Mouse (Mus musculus): ENCODE results near the gene Nt5c. TPM values are rescaled to one million over a fixed set of nuclear protein-coding genes. Genes with fewer than 3 reads are reported as not detected.
"Not testable (repeated sequence)": the region's sequence is repeated elsewhere in the genome, so short reads cannot be mapped to it uniquely, and the experiment has no call there.

Gene Nt5c
- polyA plus RNA-seq, 1 experiment from 2014 or later = 73.7 TPM

DNA sequence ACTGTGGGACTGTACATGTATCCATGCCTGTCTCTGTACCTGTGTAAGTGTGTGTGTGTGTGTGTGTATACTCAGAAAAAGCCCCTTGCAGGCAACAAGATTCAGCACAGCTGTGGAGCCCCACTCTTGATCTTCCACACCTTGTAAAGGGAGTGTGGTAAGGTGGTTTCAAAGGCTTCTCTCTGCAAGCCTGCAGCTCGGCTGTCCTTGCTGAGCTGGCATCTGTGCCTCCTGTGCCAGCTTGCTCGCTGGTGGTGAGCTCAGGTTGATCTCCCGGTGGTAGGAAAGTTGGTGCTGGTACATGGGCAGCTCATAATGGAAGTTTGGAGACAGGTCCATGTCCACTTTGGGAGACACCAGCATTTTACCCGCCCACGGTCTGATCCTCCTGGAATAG is 29.8 kb downstream of the Nt5c start:
- Histone ChIP-seq H3K9ac (no peak overlapping the region), H3K4me1 (peaks cover 3% of the 10 kb centered on the region; the same call in 1 of the 2 replicates), H3K27ac (no peak overlapping the region), H3K27me3 (no peaks in the 10 kb centered on the region), H3K36me3 (no peaks in the 10 kb centered on the region), H3K9me3 (no peaks in the 10 kb centered on the region), H3K4me2 (replicated peaks) (no peak overlapping the region), H3K4me3 (no peak overlapping the region)
- WGBS = 81% methylated on average over 5 of the region's 5 CpGs
- no peak for ATAC-seq (ENCODE audit: insufficient number of reproducible peaks, insufficient read depth, low FRiP score, low TSS enrichment)

DNA sequence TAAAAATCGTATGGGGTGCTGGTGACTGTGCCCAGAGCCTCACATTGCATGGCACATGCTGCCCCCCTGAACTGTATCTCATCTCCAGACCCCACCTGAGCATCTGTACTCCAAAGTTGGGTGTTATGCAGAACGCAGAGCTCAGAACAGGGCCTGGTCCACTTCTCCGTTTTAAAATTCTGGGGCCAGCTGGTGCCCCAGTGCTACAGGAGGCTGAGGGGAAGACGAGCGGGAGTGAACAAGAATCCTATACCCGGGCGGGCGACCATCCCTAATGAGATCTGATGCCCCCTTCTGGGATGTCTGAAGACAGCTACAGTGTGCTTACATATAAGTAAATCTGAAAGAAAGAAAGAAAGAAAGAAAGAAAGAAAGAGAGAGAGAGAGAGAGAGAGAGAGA is 30.7 kb downstream of the Nt5c start:
- no peaks in the 10 kb centered on the region for H3K27me3 ChIP-seq
- H3K9ac ChIP-seq = no peak overlapping the region
- no peak for ATAC-seq (ENCODE audit: insufficient number of reproducible peaks, insufficient read depth, low FRiP score, low TSS enrichment)
- no peaks in the 10 kb centered on the region for H3K9me3 ChIP-seq
- no peak overlapping the region for H3K27ac ChIP-seq
- no peaks in the 10 kb centered on the region for H3K4me1 ChIP-seq
- H3K36me3 ChIP-seq = no peaks in the 10 kb centered on the region
- H3K4me3 ChIP-seq = no peak overlapping the region
- H3K4me2 ChIP-seq (replicated peaks) = no peak overlapping the region
- 23% methylated on average over 8 of the region's 8 CpGs for WGBS

DNA sequence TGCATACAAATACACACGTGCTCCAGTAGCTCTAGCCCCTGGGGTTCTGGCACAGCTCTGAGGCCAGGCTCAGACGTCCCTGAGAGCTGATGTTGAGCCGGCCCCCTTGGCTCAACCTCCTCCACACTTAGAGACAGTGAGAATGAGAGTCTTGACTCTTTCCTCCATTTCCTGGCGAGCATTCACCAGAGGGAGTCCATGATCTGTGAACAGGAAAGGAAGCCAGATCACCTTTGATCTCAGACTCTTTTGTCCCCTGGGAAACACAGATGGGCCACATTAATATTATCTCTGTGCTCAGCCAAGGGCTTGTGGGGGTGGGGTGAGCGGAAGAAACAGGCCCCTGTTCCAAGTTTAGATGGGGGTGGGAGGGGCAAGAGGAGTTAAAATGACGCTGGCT is 34.3 kb downstream of the Nt5c start:
- Histone ChIP-seq H3K9me3 (no peaks in the 10 kb centered on the region), H3K4me2 (replicated peaks) (no peak overlapping the region), H3K9ac (no peak overlapping the region), H3K36me3 (no peaks in the 10 kb centered on the region), H3K4me1 (no peaks in the 10 kb centered on the region), H3K27ac (no peak overlapping the region), H3K27me3 (no peaks in the 10 kb centered on the region), H3K4me3 (no peak overlapping the region)
- WGBS = 19% methylated on average over 6 of the region's 6 CpGs
- no peak for ATAC-seq (ENCODE audit: insufficient number of reproducible peaks, insufficient read depth, low FRiP score, low TSS enrichment)

DNA sequence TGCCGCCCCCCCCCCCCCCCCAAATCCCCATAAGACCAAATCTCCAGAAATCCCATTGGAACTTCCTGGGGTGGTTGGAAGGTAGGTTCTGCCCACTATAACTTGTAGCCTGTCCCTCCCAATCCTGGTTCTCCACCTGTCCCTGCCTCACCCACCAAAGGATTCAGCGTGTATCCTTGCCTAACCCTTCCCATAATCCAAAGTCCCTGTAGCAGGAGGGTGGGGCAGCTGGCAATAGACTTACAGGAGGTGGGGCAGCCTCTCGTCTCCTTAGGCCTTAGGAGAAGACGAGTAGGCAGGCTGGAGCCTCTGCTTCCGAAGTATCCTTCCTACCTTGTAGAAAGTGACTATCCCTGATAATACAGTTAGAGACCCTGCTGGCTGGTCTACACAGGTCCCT is 35.5 kb downstream of the Nt5c start:
- no peak overlapping the region for H3K4me2 ChIP-seq (replicated peaks)
- H3K9ac ChIP-seq = no peak overlapping the region
- H3K36me3 ChIP-seq = no peaks in the 10 kb centered on the region
- H3K27ac ChIP-seq = no peak overlapping the region
- H3K27me3 ChIP-seq = no peaks in the 10 kb centered on the region
- WGBS = 83% methylated on average over 5 of the region's 5 CpGs
- H3K4me3 ChIP-seq = no peak overlapping the region
- ATAC-seq (ENCODE audit: insufficient number of reproducible peaks, insufficient read depth, low FRiP score, low TSS enrichment) = no peak
- no peaks in the 10 kb centered on the region for H3K9me3 ChIP-seq
- H3K4me1 ChIP-seq = no peaks in the 10 kb centered on the region

DNA sequence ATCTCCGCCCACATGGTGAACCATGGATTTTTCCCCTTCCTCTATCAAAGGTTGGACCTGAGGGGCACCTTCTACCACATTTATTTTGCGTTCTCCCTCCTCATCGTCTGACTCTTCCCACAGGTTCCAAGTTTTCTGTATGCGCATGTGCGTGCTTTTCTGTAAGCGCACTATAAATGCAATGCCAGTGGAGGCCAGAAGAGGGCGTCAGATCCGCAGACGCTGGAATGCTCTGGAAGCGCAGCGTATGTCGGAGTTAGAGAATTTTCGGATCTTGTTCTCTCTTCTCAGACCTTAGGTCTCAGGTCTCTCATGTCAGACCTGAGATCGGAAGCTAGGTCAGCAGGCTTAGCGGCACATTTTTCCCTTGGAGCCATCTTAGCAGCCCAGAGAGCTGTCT is 36.0 kb downstream of the Nt5c start:
- no peak overlapping the region for H3K4me2 ChIP-seq (replicated peaks)
- no peaks in the 10 kb centered on the region for H3K9me3 ChIP-seq
- WGBS = 88% methylated on average over 15 of the region's 15 CpGs
- H3K4me1 ChIP-seq = no peaks in the 10 kb centered on the region
- no peaks in the 10 kb centered on the region for H3K36me3 ChIP-seq
- no peak overlapping the region for H3K4me3 ChIP-seq
- H3K9ac ChIP-seq = no peak overlapping the region
- ATAC-seq (ENCODE audit: insufficient number of reproducible peaks, insufficient read depth, low FRiP score, low TSS enrichment) = no peak
- H3K27me3 ChIP-seq = no peaks in the 10 kb centered on the region
- no peak overlapping the region for H3K27ac ChIP-seq

DNA sequence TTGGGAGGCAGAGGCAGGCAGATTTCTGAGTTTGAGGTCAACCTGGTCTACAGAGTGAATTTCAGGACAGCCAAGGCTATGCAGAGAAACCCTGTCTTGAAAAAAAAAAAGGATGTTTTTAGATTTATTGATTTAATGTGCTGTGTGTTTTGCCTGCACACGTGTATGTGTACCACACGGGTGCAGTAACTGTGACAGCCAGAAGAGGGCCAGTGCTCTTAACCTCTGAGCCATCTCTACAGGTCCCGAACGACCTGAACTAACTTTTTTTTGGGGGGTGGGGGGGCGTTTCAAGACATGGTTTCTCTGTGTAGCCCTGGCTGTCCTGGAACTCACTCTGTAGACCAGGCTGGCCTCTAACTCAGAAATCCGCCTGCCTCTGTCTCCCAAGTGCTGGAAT is 36.8 kb downstream of the Nt5c start:
- H3K27me3 ChIP-seq; H3K36me3 ChIP-seq; H3K4me3 ChIP-seq; H3K4me1 ChIP-seq; H3K9me3 ChIP-seq; H3K4me2 ChIP-seq (replicated peaks); H3K9ac ChIP-seq; ATAC-seq (ENCODE audit: insufficient number of reproducible peaks, insufficient read depth, low FRiP score, low TSS enrichment); H3K27ac ChIP-seq: not testable (repeated sequence)
- WGBS = 80% methylated on average over 6 of the region's 6 CpGs

DNA sequence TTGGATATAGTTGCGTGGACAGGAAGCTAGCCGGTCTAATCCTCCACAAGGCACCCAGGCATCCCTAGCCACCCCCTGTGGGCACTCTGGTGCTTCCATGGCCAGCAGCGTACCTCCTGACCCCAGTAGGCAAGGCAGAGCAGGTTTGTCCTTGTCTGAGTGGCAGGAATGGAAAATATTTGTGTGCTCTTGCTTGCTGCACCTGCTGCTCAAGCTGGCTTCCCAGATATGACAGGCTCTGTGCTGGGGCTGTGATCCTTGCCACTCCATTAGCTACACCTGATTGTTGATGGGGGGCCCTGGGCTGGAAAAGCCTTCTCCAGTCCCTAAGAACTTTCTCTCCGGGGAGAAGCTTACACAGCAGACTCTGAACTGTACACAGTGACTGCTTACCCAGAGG is 38.4 kb downstream of the Nt5c start:
- no peak for ATAC-seq (ENCODE audit: insufficient number of reproducible peaks, insufficient read depth, low FRiP score, low TSS enrichment)
- Histone ChIP-seq H3K9me3 (no peaks in the 10 kb centered on the region), H3K36me3 (no peaks in the 10 kb centered on the region), H3K9ac (no peak overlapping the region), H3K27me3 (no peaks in the 10 kb centered on the region), H3K4me2 (replicated peaks) (no peak overlapping the region), H3K4me3 (no peak overlapping the region), H3K4me1 (no peaks in the 10 kb centered on the region), H3K27ac (no peak overlapping the region)
- 82% methylated on average over 4 of the region's 4 CpGs for WGBS

DNA sequence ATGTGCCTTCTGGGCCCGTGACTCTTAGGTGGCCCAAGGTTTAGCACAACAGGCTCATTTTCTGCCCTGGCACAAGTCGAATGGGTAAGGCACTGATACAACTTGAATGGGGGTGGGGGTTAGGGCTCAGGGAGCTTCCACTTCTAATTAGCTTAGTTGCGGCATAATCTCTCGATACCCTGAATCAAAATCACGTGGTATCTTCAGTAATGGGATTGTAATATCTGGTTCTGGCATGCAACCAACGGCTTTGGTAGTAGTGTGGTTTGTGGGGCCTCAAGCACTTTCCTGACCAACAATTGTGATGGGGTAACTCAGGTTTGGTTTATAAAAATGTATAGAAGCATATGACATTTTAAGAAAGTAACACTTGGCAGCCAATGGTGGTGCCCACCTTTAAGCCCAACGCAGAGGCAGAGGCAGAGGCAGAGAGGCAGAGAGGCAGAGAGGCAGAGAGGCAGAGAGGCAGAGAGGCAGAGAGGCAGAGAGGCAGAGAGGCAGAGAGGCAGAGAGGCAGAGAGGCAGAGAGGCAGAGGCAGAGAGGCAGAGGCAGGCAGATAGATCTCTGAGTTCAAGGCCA is 39.3 kb downstream of the Nt5c start:
- no peak overlapping the region for H3K9ac ChIP-seq
- H3K4me2 ChIP-seq (replicated peaks) = no peak overlapping the region
- no peak overlapping the region for H3K27ac ChIP-seq
- no peak for ATAC-seq (ENCODE audit: insufficient number of reproducible peaks, insufficient read depth, low FRiP score, low TSS enrichment)
- no peaks in the 10 kb centered on the region for H3K4me1 ChIP-seq
- no peak overlapping the region for H3K4me3 ChIP-seq
- H3K9me3 ChIP-seq = no peaks in the 10 kb centered on the region
- no peaks in the 10 kb centered on the region for H3K36me3 ChIP-seq
- WGBS = 83% methylated on average over 7 of the region's 7 CpGs
- H3K27me3 ChIP-seq = no peaks in the 10 kb centered on the region

DNA sequence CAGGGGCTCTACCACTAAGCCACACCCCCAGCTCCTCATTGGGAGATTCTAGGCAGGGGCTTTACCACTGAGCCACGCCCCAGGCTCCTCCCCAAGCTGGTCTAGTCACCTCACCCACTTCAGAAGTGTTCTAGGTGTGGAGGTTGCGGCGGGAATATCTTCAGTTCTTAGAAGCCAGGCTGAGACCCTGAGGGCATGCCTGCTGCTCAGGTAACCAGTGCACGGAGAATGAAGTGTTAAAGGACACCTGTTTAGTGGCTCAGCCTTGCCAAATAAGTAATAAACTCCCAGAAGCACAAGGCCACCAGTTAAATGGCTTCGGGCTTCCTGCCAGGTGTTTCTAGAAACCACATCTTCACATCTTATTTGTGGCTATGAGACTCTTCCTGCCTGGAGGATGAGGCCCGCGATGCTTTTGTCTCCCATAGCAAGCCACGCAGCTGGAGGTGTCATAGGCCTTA is 39.9 kb downstream of the Nt5c start:
- Histone ChIP-seq H3K9ac (no peak overlapping the region), H3K36me3 (no peaks in the 10 kb centered on the region), H3K4me1 (peaks cover 3% of the 10 kb centered on the region), H3K9me3 (no peaks in the 10 kb centered on the region), H3K4me3 (no peak overlapping the region), H3K4me2 (replicated peaks) (no peak overlapping the region), H3K27me3 (0 out of 2 replicates have a peak, but pooled peaks cover 1% of the 10 kb centered on the region), H3K27ac (no peak overlapping the region)
- 85% methylated on average over 8 of the region's 8 CpGs for WGBS
- ATAC-seq (ENCODE audit: insufficient number of reproducible peaks, insufficient read depth, low FRiP score, low TSS enrichment) = no peak

DNA sequence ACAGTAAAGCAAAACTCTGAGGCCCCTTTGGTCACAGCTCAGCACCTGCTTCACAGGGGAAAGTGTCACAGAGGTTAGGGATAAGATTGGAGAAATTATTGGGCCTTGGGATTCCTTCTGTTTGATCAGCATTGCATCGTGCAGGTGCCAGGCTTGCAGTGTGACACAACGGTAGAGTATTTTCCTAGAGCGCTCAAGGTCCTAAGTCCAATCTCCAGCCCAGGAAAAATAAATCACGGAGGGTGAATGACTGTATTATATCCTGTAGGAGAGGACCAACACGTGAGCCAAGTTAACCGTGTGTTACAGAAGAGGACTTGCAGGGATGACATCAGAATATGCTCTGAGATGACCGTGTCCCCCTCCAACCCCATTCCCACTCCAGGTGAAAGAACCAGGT is 41.5 kb downstream of the Nt5c start:
- Histone ChIP-seq H3K9ac (no peak overlapping the region), H3K27ac (no peak overlapping the region), H3K4me3 (no peak overlapping the region), H3K4me2 (replicated peaks) (no peak overlapping the region), H3K4me1 (peaks cover 7% of the 10 kb centered on the region), H3K9me3 (no peaks in the 10 kb centered on the region), H3K36me3 (no peaks in the 10 kb centered on the region), H3K27me3 (0 out of 2 replicates have a peak, but pooled peaks cover 3% of the 10 kb centered on the region)
- 90% methylated on average over 7 of the region's 7 CpGs for WGBS
- ATAC-seq (ENCODE audit: insufficient number of reproducible peaks, insufficient read depth, low FRiP score, low TSS enrichment) = no peak

DNA sequence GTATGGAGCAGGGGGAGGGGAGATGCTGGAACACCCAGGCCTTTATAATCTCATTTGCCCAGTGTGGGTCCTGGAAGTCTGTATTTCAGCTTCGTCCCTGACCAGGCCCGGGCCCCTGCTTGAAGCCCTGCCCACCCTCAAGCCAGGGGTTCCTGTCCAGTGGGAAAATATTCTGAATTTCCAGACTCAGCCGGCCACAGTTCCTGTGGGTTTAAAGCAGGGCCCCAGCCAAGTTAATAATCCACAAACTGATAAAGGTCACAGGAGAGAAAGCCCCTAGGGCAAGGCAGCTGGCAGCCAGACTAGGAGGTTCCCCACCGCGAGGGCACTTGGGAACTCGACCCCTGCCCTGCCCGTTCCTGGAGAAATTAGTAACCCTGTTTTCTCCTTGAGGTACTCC is 42.7 kb downstream of the Nt5c start:
- 24% methylated on average over 7 of the region's 7 CpGs for WGBS
- Histone ChIP-seq H3K27me3 (0 out of 2 replicates have a peak, but pooled peaks cover 3% of the 10 kb centered on the region), H3K27ac (no peak overlapping the region), H3K4me2 (replicated peaks) (no peak overlapping the region), H3K9ac (no peak overlapping the region), H3K9me3 (no peaks in the 10 kb centered on the region), H3K36me3 (no peaks in the 10 kb centered on the region), H3K4me1 (peaks cover 7% of the 10 kb centered on the region), H3K4me3 (no peak overlapping the region)
- no peak for ATAC-seq (ENCODE audit: insufficient number of reproducible peaks, insufficient read depth, low FRiP score, low TSS enrichment)

DNA sequence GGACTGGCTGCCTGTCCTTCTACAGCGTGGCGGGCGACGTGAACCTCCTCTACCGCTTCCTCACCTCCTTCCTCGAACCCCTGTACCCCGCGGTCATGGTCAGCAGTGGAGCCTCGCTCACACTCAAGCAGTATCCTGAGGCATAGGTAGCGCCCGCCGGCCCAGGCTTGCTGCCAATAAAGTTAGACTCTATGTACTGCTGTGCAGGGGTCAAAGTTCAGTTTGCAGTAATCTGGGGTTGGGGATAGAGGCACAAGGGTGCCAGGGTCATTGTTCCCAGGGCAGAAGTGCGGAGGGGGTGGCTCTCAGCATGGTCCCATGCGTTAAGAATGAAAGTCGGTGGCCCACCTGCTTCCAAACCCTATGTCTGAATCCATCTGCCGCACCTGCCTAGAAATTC is 43.6 kb downstream of the Nt5c start:
- H3K4me1 ChIP-seq = peaks cover 7% of the 10 kb centered on the region
- no peaks in the 10 kb centered on the region for H3K9me3 ChIP-seq
- no peak overlapping the region for H3K4me3 ChIP-seq
- 0 out of 2 replicates have a peak, but pooled peaks cover 3% of the 10 kb centered on the region for H3K27me3 ChIP-seq
- WGBS = 82% methylated on average over 16 of the region's 16 CpGs
- no peak overlapping the region for H3K27ac ChIP-seq
- H3K9ac ChIP-seq = no peak overlapping the region
- no peak overlapping the region for H3K4me2 ChIP-seq (replicated peaks)
- ATAC-seq (ENCODE audit: insufficient number of reproducible peaks, insufficient read depth, low FRiP score, low TSS enrichment) = no peak
- no peaks in the 10 kb centered on the region for H3K36me3 ChIP-seq

All from embryonic facial prominence, embryonic 12.5 days (tissue).